1 mouse cellular context compared by ENCODE assay signal in genomic region chr10:80076386-80076785, GRCm38 (mm10).
TF ChIP-seq lines count a peak whose summit lies in the region.

No protein-coding gene starts in this region.

TF ChIP-seq in CH12.LX, 34 proteins besides CTCF, POLR2A, EP300 and RAD21:
- no peak for TF ChIP-seq E2F4 (IDR thresholded peaks at IDR 0.05; ENCODE audit: insufficient replicate concordance, low read depth, low read length)
- no peak for TF ChIP-seq CHD2 (IDR thresholded peaks at IDR 0.05; ENCODE audit: low read length)
- TF ChIP-seq BHLHE40 (IDR thresholded peaks at IDR 0.05; ENCODE audit: low read depth, low read length), result no peak
- TF ChIP-seq MEF2A (IDR thresholded peaks at IDR 0.05; ENCODE audit: borderline replicate concordance, low read depth, low read length), result no peak
- TF ChIP-seq NRF1 (IDR thresholded peaks at IDR 0.05; ENCODE audit: low read depth, low read length), result no peak
- TF ChIP-seq MAFK (IDR thresholded peaks at IDR 0.05; ENCODE audit: insufficient replicate concordance, low read length), result no peak
TF ChIP-seq in CH12.LX: peak in this region for 0.
